Mouse (Mus musculus) layer of hippocampus, adult 9-10 months (tissue): ENCODE data around the gene Nvl.

ENCODE experiments used
- DNase-seq: peaks from one replicate; pipeline ENCODE4 v3.0.0; 2022; ENCODE audit warnings: low spot score

Gene Nvl

GRCm38 (mm10) chr1:181068344-181068743 is 75.7 kb downstream of the Nvl start:
- DNase-seq, result no peak

- no peak for DNase-seq
Measured at GRCm38 (mm10) chr1:181064648-181065047, 79.4 kb downstream of the Nvl start.

- DNase-seq, result no peak
Measured at GRCm38 (mm10) chr1:181063991-181064390, 80.0 kb downstream of the Nvl start.

GRCm38 (mm10) chr1:181061784-181062485 is 82.1 kb downstream of the Nvl start:
- DNase-seq, result no peak

DNA sequence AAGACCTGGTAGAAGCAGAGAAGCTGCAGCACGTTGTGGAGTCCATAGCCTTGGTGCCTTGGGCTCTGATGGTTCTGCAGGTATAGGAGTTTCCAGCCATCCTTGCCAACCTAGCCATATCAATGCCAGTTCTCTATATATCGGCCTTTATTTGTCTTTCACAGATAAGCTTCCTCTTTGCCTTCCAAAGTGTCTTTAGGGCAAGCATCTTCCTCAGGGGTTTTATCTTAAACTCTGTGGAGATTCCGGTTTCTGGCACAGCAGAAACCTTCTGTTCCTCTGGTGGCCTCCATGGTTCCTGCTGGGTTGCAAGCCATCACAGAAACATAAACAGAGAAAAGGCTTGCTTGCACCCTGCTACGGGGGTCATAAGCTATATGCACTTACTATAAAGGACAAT is 91.1 kb downstream of the Nvl start:
- DNase-seq, result no peak

- no peak for DNase-seq
Measured at GRCm38 (mm10) chr1:181050937-181051336, 93.1 kb downstream of the Nvl start, which contains the start of gene 9130409I23Rik. 9130409I23Rik (plus strand) TSS chr1:181051237.

DNA sequence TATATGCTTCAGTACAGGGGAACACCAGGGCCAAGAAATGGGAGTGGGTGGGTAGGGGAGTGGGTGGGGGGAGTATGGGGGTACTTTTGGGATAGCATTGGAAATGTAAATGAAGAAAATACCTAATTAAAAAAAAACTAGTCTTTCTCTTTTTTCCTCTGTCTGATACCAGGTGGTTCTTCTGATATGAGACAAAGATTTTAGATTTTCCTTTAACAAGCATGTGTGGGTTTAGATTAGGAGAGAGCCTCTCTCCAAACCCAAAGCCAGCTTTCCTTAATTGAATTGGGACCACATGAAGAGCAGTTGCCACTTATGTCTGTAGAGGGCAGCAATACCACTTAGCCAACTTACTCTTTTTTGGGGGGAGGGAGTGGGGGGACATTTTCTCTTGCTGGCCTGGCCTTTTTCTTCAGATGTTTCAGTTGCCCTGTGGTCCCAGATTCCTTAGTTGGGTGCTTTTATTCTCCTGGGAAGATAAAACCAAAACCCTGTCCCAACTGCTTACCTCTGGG is 94.6 kb downstream of the Nvl start:
- DNase-seq, result no peak

DNA sequence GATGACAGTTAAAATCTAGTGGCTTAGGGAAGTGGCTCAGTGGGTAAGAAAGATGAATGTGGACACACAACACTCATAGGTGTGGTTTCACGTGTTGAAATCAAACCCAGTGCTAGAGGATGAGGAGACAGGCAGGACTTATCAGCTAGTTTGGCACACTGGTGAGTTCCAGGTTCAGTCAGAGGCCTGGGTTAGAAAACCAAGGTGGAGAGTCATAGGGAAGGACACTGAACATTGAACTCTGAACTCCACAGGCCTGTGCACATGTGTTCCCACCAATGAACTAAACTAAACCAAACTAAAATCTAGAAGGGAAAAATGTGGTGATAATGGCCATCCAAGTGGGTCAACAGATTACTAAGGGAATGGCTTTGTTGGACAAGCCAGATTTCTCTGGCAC is 96.5 kb downstream of the Nvl start:
- no peak for DNase-seq

- DNase-seq, result no peak
Measured at GRCm38 (mm10) chr1:181039652-181040051, 104.4 kb downstream of the Nvl start.

- DNase-seq, result no peak
Measured at GRCm38 (mm10) chr1:181037623-181038022, 106.4 kb downstream of the Nvl start.
